Mouse (Mus musculus): Measurements from ENCODE around the gene Atxn1.

Gene Atxn1

GRCm38 (mm10) chr13:45964853-45965593 is at the start of gene Atxn1:
Gene Atxn1, minus strand, starts transcription at chr13:45965008.
- DNase-seq: peak; percentile 81 to 89

GRCm38 (mm10) chr13:46011232-46011631 is 46.4 kb upstream of the Atxn1 start:
- DNase-seq: peak in 1 of 2 experiments; percentile 35

- no peak for DNase-seq
These were observed 45.3 kb upstream of the Atxn1 start for GRCm38 (mm10) chr13:46010075-46010474.

- DNase-seq: peak; percentile 36 to 43
These were observed 44.2 kb upstream of the Atxn1 start for GRCm38 (mm10) chr13:46008831-46009666.

GRCm38 (mm10) chr13:46006211-46007102 is 41.6 kb upstream of the Atxn1 start:
- DNase-seq: peak; percentile 61 to 75

GRCm38 (mm10) chr13:46005656-46006055 is 40.8 kb upstream of the Atxn1 start:
- peak in 1 of 2 experiments; percentile 16 for DNase-seq

GRCm38 (mm10) chr13:46001356-46001755 is 36.5 kb upstream of the Atxn1 start:
- no peak for DNase-seq

GRCm38 (mm10) chr13:45992953-45993352 is 28.1 kb upstream of the Atxn1 start:
- no peak for DNase-seq

GRCm38 (mm10) chr13:45990486-45990885 is 25.7 kb upstream of the Atxn1 start:
- no peak for DNase-seq

- DNase-seq: no peak
These were observed 14.4 kb upstream of the Atxn1 start for GRCm38 (mm10) chr13:45979246-45979645.

- peak; percentile 73 to 79 for DNase-seq
These were observed 12.1 kb upstream of the Atxn1 start for GRCm38 (mm10) chr13:45976894-45977293.

- peak; percentile 50 to 67 for DNase-seq
These were observed 9.8 kb upstream of the Atxn1 start for GRCm38 (mm10) chr13:45974651-45975050.

GRCm38 (mm10) chr13:45973972-45974490 is 9.2 kb upstream of the Atxn1 start:
- DNase-seq: no peak

GRCm38 (mm10) chr13:45970920-45971536 is 6.2 kb upstream of the Atxn1 start:
- no peak for DNase-seq

- DNase-seq: no peak
These were observed 3.4 kb upstream of the Atxn1 start for GRCm38 (mm10) chr13:45968206-45968605.

GRCm38 (mm10) chr13:45967371-45967770 is 2.6 kb upstream of the Atxn1 start:
- DNase-seq: no peak

- DNase-seq: peak in 1 of 2 experiments; percentile 53
These were observed 1.8 kb upstream of the Atxn1 start for GRCm38 (mm10) chr13:45966586-45966985.

GRCm38 (mm10) chr13:45965594-45966432 is 1.0 kb upstream of the Atxn1 start:
- DNase-seq: peak in 1 of 2 experiments; percentile 62

GRCm38 (mm10) chr13:45964331-45964852 is 416 bp downstream of the Atxn1 start:
- DNase-seq: peak; percentile 72 to 81

GRCm38 (mm10) chr13:45963497-45964330 is 1.1 kb downstream of the Atxn1 start:
- DNase-seq: peak; percentile 85 to 90
